Mouse (Mus musculus) MEL (cell line): Measurements from ENCODE around the gene Gm11541. TPM values are rescaled to one million over a fixed set of nuclear protein-coding genes. Genes with fewer than 3 reads are reported as not detected.

Experiments used
- DNase-seq: peaks from one replicate; pipeline ENCODE4 v3.0.0; 2011; ENCODE audit warnings: low read depth, low spot score
- H3K27ac ChIP-seq: 2 replicates; pipeline ENCODE4 v1.5.1; 2012; ENCODE audit warnings: low read depth, mild to moderate bottlenecking, control low read depth, low read length, moderate library complexity; ENCODE audit not compliant: control insufficient read depth
- H3K27me3 ChIP-seq, 2 experiments: fragments of 150-350 bp in 1 of 2; sonication (generic) in 1 of 2; 2 replicates each; pipeline ENCODE4 v1.6.1; 2012; ENCODE audit warnings: low read length in 2 of 2, mild to moderate bottlenecking in 2 of 2, improper control_type of control experiment in 1 of 2, moderate library complexity in 1 of 2; ENCODE audit not compliant: insufficient read depth in 2 of 2, control insufficient read depth in 1 of 2
- H3K36me3 ChIP-seq, 2 experiments: 2 replicates each; pipeline ENCODE4 v1.6.1; 2012 to 2014; ENCODE audit warnings: low read length in 2 of 2, improper control_type of control experiment in 1 of 2, inconsistent platforms in 1 of 2, mild to moderate bottlenecking in 1 of 2; ENCODE audit not compliant: insufficient read depth in 2 of 2, control insufficient read depth in 1 of 2
- H3K4me1 ChIP-seq, 2 experiments: fragments of 150-350 bp in 1 of 2; sonication (generic) in 1 of 2; 2 replicates each; pipeline ENCODE4 v1.6.1; 2012; ENCODE audit warnings: low read length in 2 of 2, improper control_type of control experiment in 1 of 2, mild to moderate bottlenecking in 1 of 2; ENCODE audit not compliant: insufficient read depth in 2 of 2, control insufficient read depth in 1 of 2
- H3K4me3 ChIP-seq, 2 experiments: fragments of 150-350 bp in 1 of 2; sonication (generic) in 1 of 2; 2 replicates each; pipeline ENCODE4 v1.5.1; 2012; ENCODE audit warnings: low read depth in 2 of 2, low read length in 2 of 2, mild to moderate bottlenecking in 2 of 2, moderate library complexity in 2 of 2, control low read depth in 1 of 2, improper control_type of control experiment in 1 of 2; ENCODE audit not compliant: control insufficient read depth in 1 of 2, insufficient read depth in 1 of 2
- H3K79me2 ChIP-seq: 2 replicates; pipeline ENCODE4 v1.6.1; 2012; ENCODE audit warnings: mild to moderate bottlenecking, low read length, moderate library complexity; ENCODE audit not compliant: control insufficient read depth, poor library complexity, insufficient read depth
- H3K9ac ChIP-seq: 2 replicates; pipeline ENCODE4 v1.6.1; 2012; ENCODE audit warnings: low read depth, mild to moderate bottlenecking, control low read depth, low read length, moderate library complexity; ENCODE audit not compliant: control insufficient read depth, poor library complexity, severe bottlenecking
- H3K9me3 ChIP-seq: fragments of 150-350 bp; sonication (generic); replicated peaks from 2 replicates; pipeline ENCODE4 v1.6.1; 2012; ENCODE audit warnings: mild to moderate bottlenecking, low read length, improper control_type of control experiment, moderate library complexity; ENCODE audit not compliant: insufficient read depth
- ELF1 ChIP-seq: IDR thresholded peaks from 2 replicates; pipeline ENCODE4 v1.6.1; 2014; ENCODE audit warnings: low read depth, mild to moderate bottlenecking, inconsistent platforms, low read length, improper control_type of control experiment, moderate library complexity
- GABPA ChIP-seq: IDR thresholded peaks from 2 replicates; pipeline ENCODE4 v1.6.1; 2012; ENCODE audit warnings: low read depth, mild to moderate bottlenecking, inconsistent platforms, low read length, improper control_type of control experiment, moderate library complexity
- GATA1 ChIP-seq: IDR thresholded peaks from 2 replicates; pipeline ENCODE4 v1.6.1; 2011; ENCODE audit warnings: low read depth, low read length, improper control_type of control experiment
- HCFC1 ChIP-seq: IDR thresholded peaks from 2 replicates; pipeline ENCODE4 v1.6.1; 2012; ENCODE audit warnings: low read depth, mild to moderate bottlenecking, inconsistent platforms, low read length, improper control_type of control experiment, moderate library complexity
- KAT2A ChIP-seq: conservative IDR thresholded peaks from 2 replicates; pipeline ENCODE4 v1.6.1; 2012; ENCODE audit warnings: low read depth, low read length, improper control_type of control experiment, inconsistent platforms
- MAX ChIP-seq: IDR thresholded peaks from 2 replicates; pipeline ENCODE4 v1.6.1; 2011; ENCODE audit warnings: low read length, improper control_type of control experiment
- MEF2A ChIP-seq: IDR thresholded peaks from 2 replicates; pipeline ENCODE4 v1.6.1; 2014; ENCODE audit warnings: low read depth, mild to moderate bottlenecking, inconsistent platforms, low read length, improper control_type of control experiment; ENCODE audit not compliant: poor library complexity, insufficient replicate concordance, severe bottlenecking; ENCODE audit errors: extremely low read depth
- MYB ChIP-seq: IDR thresholded peaks from 2 replicates; pipeline ENCODE4 v1.6.1; 2011; ENCODE audit warnings: mild to moderate bottlenecking, low read depth, low read length, improper control_type of control experiment
- MYC ChIP-seq: IDR thresholded peaks from 2 replicates; pipeline ENCODE4 v1.6.1; 2011; ENCODE audit warnings: low read depth, mild to moderate bottlenecking, low read length, improper control_type of control experiment, moderate library complexity
- NELFE ChIP-seq: IDR thresholded peaks from 2 replicates; pipeline ENCODE4 v1.6.1; 2011; ENCODE audit warnings: low read depth, low read length, improper control_type of control experiment
- POLR2AphosphoS5 ChIP-seq: IDR thresholded peaks from 2 replicates; pipeline ENCODE4 v1.6.1; 2012; ENCODE audit warnings: low read depth, borderline replicate concordance, mild to moderate bottlenecking, inconsistent platforms, low read length, moderate library complexity, mixed read lengths
- RAD21 ChIP-seq: IDR thresholded peaks from 2 replicates; pipeline ENCODE4 v1.6.1; 2011; ENCODE audit warnings: mild to moderate bottlenecking, low read depth, low read length, improper control_type of control experiment
- RCOR1 ChIP-seq: IDR thresholded peaks from 2 replicates; pipeline ENCODE4 v1.6.1; 2012; ENCODE audit warnings: low read depth, mild to moderate bottlenecking, inconsistent platforms, low read length, improper control_type of control experiment
- SIN3A ChIP-seq: IDR thresholded peaks from 2 replicates; pipeline ENCODE4 v1.6.1; 2012; ENCODE audit warnings: low read length, improper control_type of control experiment, inconsistent platforms
- TCF12 ChIP-seq: IDR thresholded peaks from 2 replicates; pipeline ENCODE4 v1.6.1; 2014; ENCODE audit warnings: low read depth, mild to moderate bottlenecking, inconsistent platforms, low read length, improper control_type of control experiment, moderate library complexity
- UBTF ChIP-seq: IDR thresholded peaks from 2 replicates; pipeline ENCODE4 v1.6.1; 2012; ENCODE audit warnings: low read depth, mild to moderate bottlenecking, inconsistent platforms, low read length, improper control_type of control experiment, moderate library complexity, borderline replicate concordance; ENCODE audit not compliant: insufficient read depth
- USF1 ChIP-seq: IDR thresholded peaks from 2 replicates; pipeline ENCODE4 v1.6.1; 2014; ENCODE audit warnings: low read depth, mild to moderate bottlenecking, inconsistent platforms, low read length, improper control_type of control experiment, moderate library complexity
- USF2 ChIP-seq, 2 experiments: IDR thresholded peaks; 2 replicates each; pipeline ENCODE4 v1.6.1; 2011 to 2012; ENCODE audit warnings: improper control_type of control experiment in 2 of 2, low read length in 2 of 2, borderline replicate concordance in 1 of 2, inconsistent platforms in 1 of 2, low read depth in 1 of 2, mild to moderate bottlenecking in 1 of 2; ENCODE audit not compliant: insufficient read depth in 1 of 2
- ZMIZ1 ChIP-seq: IDR thresholded peaks from 2 replicates; pipeline ENCODE4 v1.6.1; 2012; ENCODE audit warnings: low read depth, mild to moderate bottlenecking, inconsistent platforms, low read length, improper control_type of control experiment, moderate library complexity
- ZNF384 ChIP-seq: IDR thresholded peaks from 2 replicates; pipeline ENCODE4 v1.6.1; 2012; ENCODE audit warnings: low read depth, mild to moderate bottlenecking, inconsistent platforms, low read length, improper control_type of control experiment
- polyA plus RNA-seq, 2 experiments: library from polyadenylated mRNA; stranded (reverse) in 1 of 2; unstranded in 1 of 2; fragments of >175 nt in 1 of 2; fragments of >200 nt in 1 of 2; gene quantifications; 2 replicates each; pipeline versions ENCODE4 v1.2.1 to v1.2.4; 2012; ENCODE audit warnings: low replicate concordance in 2 of 2, low read depth in 1 of 2; ENCODE audit not compliant: insufficient read length in 2 of 2, insufficient read depth in 1 of 2, missing spikeins in 1 of 2
- total RNA-seq: library from RNA; depleted of rRNA; stranded (reverse); fragments of 300-350 nt; gene quantifications from 2 replicates; pipeline ENCODE4 v1.2.3, GENCODE M21; 2012

Gm11541 gene
- total and polyA plus RNA-seq, 3 experiments, result not detected

DNA sequence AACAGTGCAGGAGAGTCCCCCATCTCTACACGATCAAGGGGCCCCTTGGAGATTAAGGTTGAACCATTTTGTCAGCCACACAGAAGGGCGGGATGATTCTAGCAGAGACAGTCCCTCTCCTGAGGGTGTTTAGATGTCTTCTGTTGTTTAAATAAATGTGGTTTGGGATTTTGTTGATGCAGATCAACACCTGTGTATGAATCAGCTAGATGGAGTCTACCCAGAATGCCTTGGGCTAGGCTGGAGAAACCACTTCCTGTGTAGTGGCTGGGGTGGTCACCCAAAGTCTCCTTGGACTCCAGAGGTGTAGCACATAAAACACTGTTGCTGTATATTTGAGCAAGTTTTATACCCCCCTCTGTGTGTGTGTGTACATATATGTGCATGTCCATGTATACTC, 14.9 kb upstream of the Gm11541 start:
- TF ChIP-seq ELF1 (no peak), USF2 (IDR thresholded peaks at IDR 0.05; ENCODE audit: borderline replicate concordance in 1 of 2, insufficient read depth in 1 of 2, low read depth in 1 of 2, low read length in 2 of 2) (no peak), RAD21 (no peak), ZMIZ1 (no peak), TCF12 (no peak), MYB (no peak), MYC (no peak)
- no peak overlapping the region for H3K9ac ChIP-seq
- DNase-seq, result no peak
- peaks cover 14 to 26% of the 10 kb centered on the region in 2 experiments for H3K27me3 ChIP-seq
- H3K4me3 ChIP-seq, result no peak overlapping the region
- H3K27ac ChIP-seq, result no peak overlapping the region
- no peaks in the 10 kb centered on the region for H3K36me3 ChIP-seq
- H3K9me3 ChIP-seq, result no peaks in the 10 kb centered on the region
- no peaks in the 10 kb centered on the region for H3K79me2 ChIP-seq
- H3K4me1 ChIP-seq, result no peaks in the 10 kb centered on the region

DNA sequence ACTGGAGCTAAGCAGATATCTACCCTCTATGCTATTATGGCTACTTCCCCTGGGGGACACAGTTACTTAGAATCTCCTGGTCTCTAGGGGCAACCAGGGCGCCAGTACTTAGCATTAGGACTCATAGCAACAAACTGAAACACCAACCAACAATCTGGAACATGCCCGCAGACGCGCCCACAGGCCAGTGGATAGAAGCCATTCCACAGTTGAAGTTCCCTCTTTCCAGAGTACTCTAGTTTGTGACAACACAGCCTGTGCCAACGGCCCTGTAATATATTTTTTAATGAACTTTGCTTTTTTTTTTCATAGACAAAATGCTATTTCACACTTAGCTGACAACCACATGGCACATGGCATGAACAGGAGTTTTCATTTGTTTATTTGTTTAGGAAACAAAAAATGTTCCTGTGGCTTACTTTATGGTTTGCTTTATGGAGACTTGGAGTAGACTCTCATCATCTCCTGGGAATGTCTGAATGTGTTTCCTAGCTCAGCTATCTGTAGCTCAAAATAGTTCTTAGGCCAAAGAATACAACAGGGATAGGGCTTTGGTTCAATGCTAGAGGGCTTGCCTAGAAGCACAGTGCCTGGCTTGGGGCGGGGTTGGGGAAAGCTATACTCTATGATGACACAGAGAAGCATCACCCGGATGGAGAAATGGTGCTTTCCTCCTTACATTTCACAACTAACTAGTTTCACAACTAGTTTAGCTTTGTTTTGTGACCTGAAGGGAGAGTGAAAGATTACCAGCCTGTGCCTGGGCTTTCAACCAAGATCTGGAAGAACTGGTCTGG, 14.0 kb upstream of the Gm11541 start:
- no peak for TF ChIP-seq MEF2A
- no peak for TF ChIP-seq USF2 (IDR thresholded peaks at IDR 0.05; ENCODE audit: borderline replicate concordance in 1 of 2, insufficient read depth in 1 of 2, low read depth in 1 of 2, low read length in 2 of 2)
- TF ChIP-seq MYB, result no peak
- no peak for TF ChIP-seq NELFE
- no peak for TF ChIP-seq KAT2A
- TF ChIP-seq TCF12, result no peak
- TF ChIP-seq HCFC1, result no peak
- TF ChIP-seq SIN3A, result no peak
- TF ChIP-seq ZMIZ1, result no peak
- TF ChIP-seq RCOR1, result no peak
- no peak for TF ChIP-seq MAX
- no peak for TF ChIP-seq USF1
- no peak for TF ChIP-seq UBTF
- no peak for TF ChIP-seq ZNF384
- no peak for TF ChIP-seq POLR2AphosphoS5
- TF ChIP-seq GATA1, result no peak
- TF ChIP-seq GABPA, result no peak
- H3K79me2 ChIP-seq, result no peaks in the 10 kb centered on the region
- no peak for DNase-seq
- H3K4me1 ChIP-seq, result no peaks in the 10 kb centered on the region
- H3K27ac ChIP-seq, result no peak overlapping the region
- no peaks in the 10 kb centered on the region for H3K9me3 ChIP-seq
- H3K4me3 ChIP-seq, result no peak overlapping the region
- no peaks in the 10 kb centered on the region for H3K36me3 ChIP-seq
- no peak overlapping the region for H3K9ac ChIP-seq
- H3K27me3 ChIP-seq, result peaks cover 21 to 22% of the 10 kb centered on the region in 2 experiments
